Mouse (Mus musculus): Measurements from ENCODE around the gene Lrrfip2. TPM values are rescaled to one million over a fixed set of nuclear protein-coding genes. Genes with fewer than 3 reads are reported as not detected.

Gene Lrrfip2
- polyA plus RNA-seq, 1 experiment from 2014 or later, result 42.5 TPM

GRCm38 (mm10) chr9:111197116-111197515, 79.7 kb downstream of the Lrrfip2 start:
- H3K9ac ChIP-seq (replicated peaks; ENCODE audit: low read depth, low read length), result no peak overlapping the region

GRCm38 (mm10) chr9:111197712-111198111, 80.3 kb downstream of the Lrrfip2 start:
- Histone ChIP-seq H3K4me3 (ENCODE audit: low read depth, low read length) (no peak overlapping the region), H3K27me3 (ENCODE audit: control insufficient read depth, insufficient read depth, low read length) (no peaks in the 10 kb centered on the region), H3K4me1 (ENCODE audit: control insufficient read depth, insufficient read depth, low read length) (no peaks in the 10 kb centered on the region), H3K4me2 (ENCODE audit: low read depth, low read length) (no peak overlapping the region), H3K9ac (replicated peaks; ENCODE audit: low read depth, low read length) (no peak overlapping the region), H3K27ac (ENCODE audit: low read depth, low read length) (no peak overlapping the region), H3K36me3 (ENCODE audit: control insufficient read depth, insufficient read depth, low read length) (0 out of 2 replicates have a peak, but pooled peaks cover 3% of the 10 kb centered on the region), H3K9me3 (ENCODE audit: control insufficient read depth, low read length) (no peaks in the 10 kb centered on the region)
- 92% methylated on average over 4 of the region's 4 CpGs for WGBS
- no peak for ATAC-seq (ENCODE audit: low read depth)

More at GRCm38 (mm10) chr9:111197116-111197515, 79.7 kb downstream of the Lrrfip2 start:
- no peaks in the 10 kb centered on the region for H3K9me3 ChIP-seq (ENCODE audit: control insufficient read depth, low read length)
- H3K4me3 ChIP-seq (ENCODE audit: low read depth, low read length), result no peak overlapping the region
- H3K27me3 ChIP-seq (ENCODE audit: control insufficient read depth, insufficient read depth, low read length), result no peaks in the 10 kb centered on the region
- H3K27ac ChIP-seq (ENCODE audit: low read depth, low read length), result no peak overlapping the region
- WGBS, result 95% methylated on average over 3 of the region's 3 CpGs
- no peak overlapping the region for H3K4me2 ChIP-seq (ENCODE audit: low read depth, low read length)
- ATAC-seq (ENCODE audit: low read depth), result no peak
- H3K4me1 ChIP-seq (ENCODE audit: control insufficient read depth, insufficient read depth, low read length), result no peaks in the 10 kb centered on the region
- H3K36me3 ChIP-seq (ENCODE audit: control insufficient read depth, insufficient read depth, low read length), result 0 out of 2 replicates have a peak, but pooled peaks cover 3% of the 10 kb centered on the region

- no peak for ATAC-seq (ENCODE audit: low read depth)
- H3K4me3 ChIP-seq (ENCODE audit: low read depth, low read length), result no peak overlapping the region
- no peak overlapping the region for H3K9ac ChIP-seq (replicated peaks; ENCODE audit: low read depth, low read length)
- no peaks in the 10 kb centered on the region for H3K4me1 ChIP-seq (ENCODE audit: control insufficient read depth, insufficient read depth, low read length)
- no peaks in the 10 kb centered on the region for H3K9me3 ChIP-seq (ENCODE audit: control insufficient read depth, low read length)
- no peak overlapping the region for H3K27ac ChIP-seq (ENCODE audit: low read depth, low read length)
- no peak overlapping the region for H3K4me2 ChIP-seq (ENCODE audit: low read depth, low read length)
- 0 out of 2 replicates have a peak, but pooled peaks cover 3% of the 10 kb centered on the region for H3K36me3 ChIP-seq (ENCODE audit: control insufficient read depth, insufficient read depth, low read length)
- 90% methylated on average over 1 of the region's 1 CpGs for WGBS
- H3K27me3 ChIP-seq (ENCODE audit: control insufficient read depth, insufficient read depth, low read length), result no peaks in the 10 kb centered on the region
These were observed 80.9 kb downstream of the Lrrfip2 start for GRCm38 (mm10) chr9:111198332-111198731.

- Histone ChIP-seq H3K9ac (replicated peaks; ENCODE audit: low read depth, low read length) (no peak overlapping the region), H3K27me3 (ENCODE audit: control insufficient read depth, insufficient read depth, low read length) (no peaks in the 10 kb centered on the region), H3K4me1 (ENCODE audit: control insufficient read depth, insufficient read depth, low read length) (no peaks in the 10 kb centered on the region), H3K4me3 (ENCODE audit: low read depth, low read length) (no peak overlapping the region), H3K36me3 (ENCODE audit: control insufficient read depth, insufficient read depth, low read length) (0 out of 2 replicates have a peak, but pooled peaks cover 3% of the 10 kb centered on the region), H3K27ac (ENCODE audit: low read depth, low read length) (no peak overlapping the region), H3K9me3 (ENCODE audit: control insufficient read depth, low read length) (no peaks in the 10 kb centered on the region), H3K4me2 (ENCODE audit: low read depth, low read length) (no peak overlapping the region)
- ATAC-seq (ENCODE audit: low read depth), result no peak
These were observed 82.8 kb downstream of the Lrrfip2 start for GRCm38 (mm10) chr9:111200208-111200607.

GRCm38 (mm10) chr9:111204601-111205375, 87.4 kb downstream of the Lrrfip2 start:
- H3K9ac ChIP-seq (replicated peaks; ENCODE audit: low read depth, low read length), result no peak overlapping the region
- ATAC-seq (ENCODE audit: low read depth), result no peak
- peaks cover 14% of the 10 kb centered on the region for H3K36me3 ChIP-seq (ENCODE audit: control insufficient read depth, insufficient read depth, low read length)
- H3K27me3 ChIP-seq (ENCODE audit: control insufficient read depth, insufficient read depth, low read length), result no peaks in the 10 kb centered on the region
- H3K9me3 ChIP-seq (ENCODE audit: control insufficient read depth, low read length), result no peaks in the 10 kb centered on the region
- no peaks in the 10 kb centered on the region for H3K4me1 ChIP-seq (ENCODE audit: control insufficient read depth, insufficient read depth, low read length)
- H3K4me2 ChIP-seq (ENCODE audit: low read depth, low read length), result no peak overlapping the region
- no peak overlapping the region for H3K4me3 ChIP-seq (ENCODE audit: low read depth, low read length)
- WGBS, result 81% methylated on average over 9 of the region's 9 CpGs
- no peak overlapping the region for H3K27ac ChIP-seq (ENCODE audit: low read depth, low read length)

- H3K27ac ChIP-seq (ENCODE audit: low read depth, low read length), result no peak overlapping the region
- H3K4me2 ChIP-seq (ENCODE audit: low read depth, low read length), result no peak overlapping the region
- H3K9ac ChIP-seq (replicated peaks; ENCODE audit: low read depth, low read length), result no peak overlapping the region
- no peaks in the 10 kb centered on the region for H3K9me3 ChIP-seq (ENCODE audit: control insufficient read depth, low read length)
- H3K4me1 ChIP-seq (ENCODE audit: control insufficient read depth, insufficient read depth, low read length), result no peaks in the 10 kb centered on the region
- ATAC-seq (ENCODE audit: low read depth), result no peak
- H3K36me3 ChIP-seq (ENCODE audit: control insufficient read depth, insufficient read depth, low read length), result peaks cover 11% of the 10 kb centered on the region
- WGBS, result 62% methylated on average over 3 of the region's 3 CpGs
- no peaks in the 10 kb centered on the region for H3K27me3 ChIP-seq (ENCODE audit: control insufficient read depth, insufficient read depth, low read length)
- no peak overlapping the region for H3K4me3 ChIP-seq (ENCODE audit: low read depth, low read length)
These were observed 90.3 kb downstream of the Lrrfip2 start for GRCm38 (mm10) chr9:111207683-111208082.

- 96% methylated on average over 3 of the region's 3 CpGs for WGBS
- Histone ChIP-seq H3K27ac (ENCODE audit: low read depth, low read length) (no peak overlapping the region), H3K4me2 (ENCODE audit: low read depth, low read length) (no peak overlapping the region), H3K9ac (replicated peaks; ENCODE audit: low read depth, low read length) (no peak overlapping the region), H3K36me3 (ENCODE audit: control insufficient read depth, insufficient read depth, low read length) (peaks cover 11% of the 10 kb centered on the region), H3K9me3 (ENCODE audit: control insufficient read depth, low read length) (no peaks in the 10 kb centered on the region), H3K4me3 (ENCODE audit: low read depth, low read length) (no peak overlapping the region), H3K27me3 (ENCODE audit: control insufficient read depth, insufficient read depth, low read length) (no peaks in the 10 kb centered on the region), H3K4me1 (ENCODE audit: control insufficient read depth, insufficient read depth, low read length) (no peaks in the 10 kb centered on the region)
- no peak for ATAC-seq (ENCODE audit: low read depth)
These were observed 90.8 kb downstream of the Lrrfip2 start for GRCm38 (mm10) chr9:111208185-111208584.

- Histone ChIP-seq H3K9ac (replicated peaks; ENCODE audit: low read depth, low read length) (no peak overlapping the region), H3K27ac (ENCODE audit: low read depth, low read length) (no peak overlapping the region), H3K4me1 (ENCODE audit: control insufficient read depth, insufficient read depth, low read length) (no peaks in the 10 kb centered on the region), H3K4me2 (ENCODE audit: low read depth, low read length) (no peak overlapping the region), H3K36me3 (ENCODE audit: control insufficient read depth, insufficient read depth, low read length) (peaks cover 11% of the 10 kb centered on the region), H3K4me3 (ENCODE audit: low read depth, low read length) (no peak overlapping the region), H3K27me3 (ENCODE audit: control insufficient read depth, insufficient read depth, low read length) (no peaks in the 10 kb centered on the region), H3K9me3 (ENCODE audit: control insufficient read depth, low read length) (no peaks in the 10 kb centered on the region)
- 91% methylated on average over 7 of the region's 7 CpGs for WGBS
- no peak for ATAC-seq (ENCODE audit: low read depth)
These were observed 91.8 kb downstream of the Lrrfip2 start for GRCm38 (mm10) chr9:111209158-111209699.

GRCm38 (mm10) chr9:111210412-111210811, 93.0 kb downstream of the Lrrfip2 start:
- 86% methylated on average over 4 of the region's 4 CpGs for WGBS
- Histone ChIP-seq H3K4me2 (ENCODE audit: low read depth, low read length) (no peak overlapping the region), H3K9ac (replicated peaks; ENCODE audit: low read depth, low read length) (no peak overlapping the region), H3K27me3 (ENCODE audit: control insufficient read depth, insufficient read depth, low read length) (no peaks in the 10 kb centered on the region), H3K9me3 (ENCODE audit: control insufficient read depth, low read length) (no peaks in the 10 kb centered on the region), H3K27ac (ENCODE audit: low read depth, low read length) (no peak overlapping the region), H3K4me1 (ENCODE audit: control insufficient read depth, insufficient read depth, low read length) (no peaks in the 10 kb centered on the region), H3K4me3 (ENCODE audit: low read depth, low read length) (no peak overlapping the region), H3K36me3 (ENCODE audit: control insufficient read depth, insufficient read depth, low read length) (peaks cover 11% of the 10 kb centered on the region)
- ATAC-seq (ENCODE audit: low read depth), result no peak
